Mouse (Mus musculus): ENCODE measurements around the gene Irf6. TPM values are rescaled to one million over a fixed set of nuclear protein-coding genes. Genes with fewer than 3 reads are reported as not detected.

Irf6 gene
- polyA plus RNA-seq, 1 experiment from 2014 or later, result 0.91 TPM

- no peak for ATAC-seq (ENCODE audit: low read depth)
These were observed 19.2 kb upstream of the Irf6 start for GRCm38 (mm10) chr1:193133726-193134125.

GRCm38 (mm10) chr1:193138087-193138486 lies 14.8 kb upstream of the Irf6 start:
- Histone ChIP-seq H3K36me3 (no peaks in the 10 kb centered on the region), H3K27ac (replicated peaks) (no peak overlapping the region), H3K27me3 (no peaks in the 10 kb centered on the region; the same call in 1 of the 2 replicates), H3K9me3 (no peaks in the 10 kb centered on the region), H3K4me3 (no peak overlapping the region), H3K4me1 (replicated peaks) (no peaks in the 10 kb centered on the region), H3K4me2 (no peak overlapping the region), H3K9ac (no peak overlapping the region)
- 43% methylated on average over 7 of the region's 7 CpGs for WGBS
- ATAC-seq (ENCODE audit: low read depth), result no peak

More at GRCm38 (mm10) chr1:193133726-193134125, 19.2 kb upstream of the Irf6 start:
- no peaks in the 10 kb centered on the region; the same call in 1 of the 2 replicates for H3K27me3 ChIP-seq
- no peak overlapping the region for H3K9ac ChIP-seq
- no peaks in the 10 kb centered on the region for H3K36me3 ChIP-seq
- H3K9me3 ChIP-seq, result no peaks in the 10 kb centered on the region
- no peak overlapping the region for H3K27ac ChIP-seq (replicated peaks)
- WGBS, result 89% methylated on average over 1 of the region's 1 CpGs
- H3K4me3 ChIP-seq, result no peak overlapping the region
- peaks cover 14% of the 10 kb centered on the region for H3K4me1 ChIP-seq (replicated peaks)
- no peak overlapping the region for H3K4me2 ChIP-seq

GRCm38 (mm10) chr1:193138669-193139068 lies 14.2 kb upstream of the Irf6 start:
- 61% methylated on average over 3 of the region's 3 CpGs for WGBS
- no peak for ATAC-seq (ENCODE audit: low read depth)

GRCm38 (mm10) chr1:193141118-193141517 lies 11.8 kb upstream of the Irf6 start:
- Histone ChIP-seq H3K4me2 (no peak overlapping the region), H3K36me3 (no peaks in the 10 kb centered on the region), H3K9me3 (no peaks in the 10 kb centered on the region), H3K27ac (replicated peaks) (no peak overlapping the region), H3K4me3 (no peak overlapping the region), H3K4me1 (replicated peaks) (no peaks in the 10 kb centered on the region), H3K9ac (no peak overlapping the region), H3K27me3 (no peaks in the 10 kb centered on the region)
- WGBS, result 78% methylated on average over 7 of the region's 7 CpGs
- no peak for ATAC-seq (ENCODE audit: low read depth)

More at GRCm38 (mm10) chr1:193138669-193139068, 14.2 kb upstream of the Irf6 start:
- no peaks in the 10 kb centered on the region for H3K4me1 ChIP-seq (replicated peaks)
- H3K4me3 ChIP-seq, result no peak overlapping the region
- no peaks in the 10 kb centered on the region for H3K36me3 ChIP-seq
- no peak overlapping the region for H3K27ac ChIP-seq (replicated peaks)
- no peaks in the 10 kb centered on the region for H3K9me3 ChIP-seq
- H3K9ac ChIP-seq, result no peak overlapping the region
- H3K27me3 ChIP-seq, result no peaks in the 10 kb centered on the region; the same call in 1 of the 2 replicates
- H3K4me2 ChIP-seq, result no peak overlapping the region

GRCm38 (mm10) chr1:193142517-193143062 lies 10.3 kb upstream of the Irf6 start:
- no peaks in the 10 kb centered on the region for H3K27me3 ChIP-seq
- no peak overlapping the region for H3K4me2 ChIP-seq
- WGBS, result 90% methylated on average over 8 of the region's 8 CpGs
- H3K9me3 ChIP-seq, result no peaks in the 10 kb centered on the region
- no peak overlapping the region for H3K27ac ChIP-seq (replicated peaks)
- H3K4me3 ChIP-seq, result no peak overlapping the region
- H3K36me3 ChIP-seq, result no peaks in the 10 kb centered on the region
- H3K9ac ChIP-seq, result no peak overlapping the region
- ATAC-seq (ENCODE audit: low read depth), result no peak
- no peaks in the 10 kb centered on the region for H3K4me1 ChIP-seq (replicated peaks)

GRCm38 (mm10) chr1:193144516-193144915 lies 8.4 kb upstream of the Irf6 start:
- H3K36me3 ChIP-seq, result no peaks in the 10 kb centered on the region
- no peak overlapping the region for H3K9ac ChIP-seq
- no peaks in the 10 kb centered on the region for H3K9me3 ChIP-seq
- H3K27me3 ChIP-seq, result 0 out of 2 replicates have a peak, but pooled peaks cover 3% of the 10 kb centered on the region
- H3K4me1 ChIP-seq (replicated peaks), result no peaks in the 10 kb centered on the region
- 92% methylated on average over 6 of the region's 6 CpGs for WGBS
- H3K4me2 ChIP-seq, result no peak overlapping the region
- no peak overlapping the region for H3K4me3 ChIP-seq
- H3K27ac ChIP-seq (replicated peaks), result no peak overlapping the region
- ATAC-seq (ENCODE audit: low read depth), result no peak

GRCm38 (mm10) chr1:193145101-193145500 lies 7.8 kb upstream of the Irf6 start:
- no peak for ATAC-seq (ENCODE audit: low read depth)
- 86% methylated on average over 4 of the region's 4 CpGs for WGBS
- 0 out of 2 replicates have a peak, but pooled peaks cover 4% of the 10 kb centered on the region for H3K27me3 ChIP-seq
- no peaks in the 10 kb centered on the region for H3K9me3 ChIP-seq
- H3K36me3 ChIP-seq, result no peaks in the 10 kb centered on the region
- H3K4me3 ChIP-seq, result no peak overlapping the region
- no peak overlapping the region for H3K9ac ChIP-seq
- H3K4me1 ChIP-seq (replicated peaks), result no peaks in the 10 kb centered on the region
- H3K27ac ChIP-seq (replicated peaks), result no peak overlapping the region
- no peak overlapping the region for H3K4me2 ChIP-seq

GRCm38 (mm10) chr1:193146416-193146815 lies 6.5 kb upstream of the Irf6 start:
- H3K36me3 ChIP-seq, result no peaks in the 10 kb centered on the region
- H3K4me2 ChIP-seq, result no peak overlapping the region
- no peak for ATAC-seq (ENCODE audit: low read depth)
- 84% methylated on average over 1 of the region's 1 CpGs for WGBS
- no peak overlapping the region for H3K4me3 ChIP-seq
- H3K9me3 ChIP-seq, result no peaks in the 10 kb centered on the region
- no peak overlapping the region for H3K27ac ChIP-seq (replicated peaks)
- peaks cover 16% of the 10 kb centered on the region for H3K27me3 ChIP-seq
- no peak overlapping the region for H3K9ac ChIP-seq
- H3K4me1 ChIP-seq (replicated peaks), result 0 out of 2 replicates have a peak, but pooled peaks cover 3% of the 10 kb centered on the region

GRCm38 (mm10) chr1:193149231-193149630 lies 3.7 kb upstream of the Irf6 start:
- H3K9me3 ChIP-seq, result no peaks in the 10 kb centered on the region
- no peak overlapping the region for H3K4me3 ChIP-seq
- H3K4me1 ChIP-seq (replicated peaks), result peaks cover 13% of the 10 kb centered on the region
- H3K27me3 ChIP-seq, result peaks cover 44% of the 10 kb centered on the region
- no peak for ATAC-seq (ENCODE audit: low read depth)
- no peak overlapping the region for H3K9ac ChIP-seq
- 76% methylated on average over 3 of the region's 3 CpGs for WGBS
- H3K36me3 ChIP-seq, result no peaks in the 10 kb centered on the region
- no peak overlapping the region for H3K27ac ChIP-seq (replicated peaks)
- no peak overlapping the region for H3K4me2 ChIP-seq

- 34% methylated on average over 7 of the region's 7 CpGs for WGBS
- Histone ChIP-seq H3K9ac (no peak overlapping the region), H3K4me3 (no peak overlapping the region), H3K4me1 (replicated peaks) (peaks cover 13% of the 10 kb centered on the region), H3K9me3 (no peaks in the 10 kb centered on the region), H3K27ac (replicated peaks) (no peak overlapping the region), H3K36me3 (no peaks in the 10 kb centered on the region), H3K27me3 (peaks cover 60% of the 10 kb centered on the region), H3K4me2 (no peak overlapping the region)
- no peak for ATAC-seq (ENCODE audit: low read depth)
These were observed 1.8 kb upstream of the Irf6 start for GRCm38 (mm10) chr1:193151134-193151533.

- 25% methylated on average over 16 of the region's 16 CpGs for WGBS
- H3K4me2 ChIP-seq, result peak overlapping the region; percentile 51
- H3K9ac ChIP-seq, result no peak overlapping the region
- no peaks in the 10 kb centered on the region for H3K36me3 ChIP-seq
- no peak for ATAC-seq (ENCODE audit: low read depth)
- no peak overlapping the region; the same call in 1 of the 2 replicates for H3K4me3 ChIP-seq
- peaks cover 13% of the 10 kb centered on the region for H3K4me1 ChIP-seq (replicated peaks)
- peaks cover 60% of the 10 kb centered on the region for H3K27me3 ChIP-seq
- no peak overlapping the region for H3K27ac ChIP-seq (replicated peaks)
- no peaks in the 10 kb centered on the region for H3K9me3 ChIP-seq
These were observed 650 bp downstream of the Irf6 start for GRCm38 (mm10) chr1:193153561-193153960.

- H3K9me3 ChIP-seq, result no peaks in the 10 kb centered on the region
- no peak overlapping the region for H3K4me3 ChIP-seq
- H3K4me1 ChIP-seq (replicated peaks), result peaks cover 18% of the 10 kb centered on the region
- H3K36me3 ChIP-seq, result no peaks in the 10 kb centered on the region
- no peak for ATAC-seq (ENCODE audit: low read depth)
- H3K27ac ChIP-seq (replicated peaks), result no peak overlapping the region
- H3K9ac ChIP-seq, result no peak overlapping the region
- 83% methylated on average over 15 of the region's 15 CpGs for WGBS
- H3K4me2 ChIP-seq, result no peak overlapping the region
- peaks cover 43% of the 10 kb centered on the region for H3K27me3 ChIP-seq
These were observed 3.6 kb downstream of the Irf6 start for GRCm38 (mm10) chr1:193156316-193157110.
